Mouse (Mus musculus) liver, embryonic 11.5 days (tissue): ENCODE results near the gene Rpl36-ps4. TPM values are rescaled to one million over a fixed set of nuclear protein-coding genes. Genes with fewer than 3 reads are reported as not detected.

Source experiments
- ATAC-seq: fragments of 200-750 bp; cut with Nextera tagmentation; replicated peaks from 2 replicates; pipeline ENCODE4 v1.8.0; 2017; ENCODE audit warnings: moderate number of reproducible peaks, mild to moderate bottlenecking, moderate TSS enrichment, moderate library complexity; ENCODE audit not compliant: low FRiP score
- DNase-seq: peaks from one replicate; pipeline ENCODE4 v3.0.0-alpha.2; 2017; ENCODE audit warnings: low spot score
- H3K27ac ChIP-seq: fragments of 300-500 bp; sonication (generic); 2 replicates; pipeline ENCODE4 v1.5.1; 2014; ENCODE audit warnings: mild to moderate bottlenecking, low read depth, low read length, control low read depth
- H3K27me3 ChIP-seq: fragments of 300-500 bp; sonication (generic); replicated peaks from 2 replicates; pipeline ENCODE4 v1.6.1; 2014; ENCODE audit warnings: low read length, mixed read lengths; ENCODE audit not compliant: control insufficient read depth, insufficient read depth
- H3K36me3 ChIP-seq: fragments of 300-500 bp; sonication (generic); 2 replicates; pipeline ENCODE4 v1.6.1; 2014; ENCODE audit warnings: mild to moderate bottlenecking, low read length, moderate library complexity, mixed read lengths; ENCODE audit not compliant: control insufficient read depth, insufficient read depth
- H3K4me1 ChIP-seq: fragments of 300-500 bp; sonication (generic); replicated peaks from 2 replicates; pipeline ENCODE4 v1.6.1; 2014; ENCODE audit warnings: low read length, mixed read lengths; ENCODE audit not compliant: control insufficient read depth, insufficient read depth
- H3K4me2 ChIP-seq: fragments of 300-500 bp; sonication (generic); 2 replicates; pipeline ENCODE4 v1.6.1; 2014; ENCODE audit warnings: mild to moderate bottlenecking, control low read depth, moderate library complexity
- H3K4me3 ChIP-seq: fragments of 300-500 bp; sonication (generic); 2 replicates; pipeline ENCODE4 v1.5.1; 2014; ENCODE audit warnings: low read depth, low read length, control low read depth
- H3K9ac ChIP-seq: fragments of 300-500 bp; sonication (generic); 2 replicates; pipeline ENCODE4 v1.6.1; 2014; ENCODE audit warnings: low read depth, low read length, control low read depth
- H3K9me3 ChIP-seq: fragments of 300-500 bp; sonication (generic); 2 replicates; pipeline ENCODE4 v1.6.1; 2016; ENCODE audit warnings: low read length, inconsistent platforms, mixed read lengths; ENCODE audit not compliant: control insufficient read depth
- WGBS: fragments of 180-500 bp; shearing (Covaris S2); extraction: QIAGEN DNeasy Blood & Tissue Kit; methylation state at CpG from one replicate; pipeline ENCODE4 v1.1.7; 2014; 5-methylcytosine and 5-hydroxymethylcytosine counted together
- polyA plus RNA-seq: library from polyadenylated mRNA; unstranded; fragments of >200 nt; fragmentation: Nextera tagmentation; extraction: Ambion mirVana; gene quantifications from 2 replicates; pipeline ENCODE4 v1.2.1, GENCODE M21; 2014

Rpl36-ps4 gene
- polyA plus RNA-seq, 1 experiment from 2014 or later: not detected

GRCm38 (mm10) chr17:87878556-87879483 lies 42.0 kb upstream of the Rpl36-ps4 start:
- Histone ChIP-seq H3K4me1 (no peaks in the 10 kb centered on the region; the same call in 1 of the 2 replicates), H3K4me2 (no peak overlapping the region), H3K4me3 (no peak overlapping the region), H3K27me3 (no peaks in the 10 kb centered on the region), H3K9me3 (no peaks in the 10 kb centered on the region), H3K36me3 (no peaks in the 10 kb centered on the region), H3K27ac (no peak overlapping the region), H3K9ac (no peak overlapping the region)
- 73% methylated on average over 10 of the region's 10 CpGs for WGBS
- DNase-seq: peak; percentile 24
- ATAC-seq: no peak

- Histone ChIP-seq H3K9me3 (no peaks in the 10 kb centered on the region), H3K9ac (no peak overlapping the region), H3K4me2 (no peak overlapping the region), H3K27me3 (no peaks in the 10 kb centered on the region), H3K4me1 (no peaks in the 10 kb centered on the region; the same call in 1 of the 2 replicates), H3K27ac (no peak overlapping the region), H3K36me3 (no peaks in the 10 kb centered on the region), H3K4me3 (no peak overlapping the region)
- ATAC-seq (no peak), DNase-seq (peak; percentile 29)
- 74% methylated on average over 9 of the region's 9 CpGs for WGBS
Measured at GRCm38 (mm10) chr17:87879484-87880225, 41.1 kb upstream of the Rpl36-ps4 start.

- H3K27me3 ChIP-seq: no peaks in the 10 kb centered on the region
- no peaks in the 10 kb centered on the region for H3K36me3 ChIP-seq
- H3K4me2 ChIP-seq: no peak overlapping the region
- no peak overlapping the region for H3K27ac ChIP-seq
- DNase-seq (peak; percentile 48), ATAC-seq (peak; percentile 70)
- H3K4me3 ChIP-seq: no peak overlapping the region
- 3% methylated on average over 1 of the region's 1 CpGs for WGBS
- H3K9me3 ChIP-seq: no peaks in the 10 kb centered on the region
- H3K4me1 ChIP-seq: no peaks in the 10 kb centered on the region
- H3K9ac ChIP-seq: no peak overlapping the region
Measured at GRCm38 (mm10) chr17:87882594-87882993, 38.2 kb upstream of the Rpl36-ps4 start.

- Histone ChIP-seq H3K4me3 (no peak overlapping the region), H3K4me2 (no peak overlapping the region), H3K27me3 (no peaks in the 10 kb centered on the region), H3K36me3 (no peaks in the 10 kb centered on the region), H3K4me1 (no peaks in the 10 kb centered on the region), H3K27ac (no peak overlapping the region), H3K9me3 (no peaks in the 10 kb centered on the region), H3K9ac (no peak overlapping the region)
- ATAC-seq: no peak
- WGBS: 68% methylated on average over 6 of the region's 6 CpGs
- no peak for DNase-seq
Measured at GRCm38 (mm10) chr17:87897175-87897574, 23.6 kb upstream of the Rpl36-ps4 start.

GRCm38 (mm10) chr17:87900677-87901076 lies 20.1 kb upstream of the Rpl36-ps4 start:
- DNase-seq (no peak), ATAC-seq (no peak)
- no peaks in the 10 kb centered on the region for H3K27me3 ChIP-seq
- H3K4me3 ChIP-seq: no peak overlapping the region
- WGBS: 86% methylated on average over 4 of the region's 4 CpGs
- H3K36me3 ChIP-seq: no peaks in the 10 kb centered on the region
- H3K9me3 ChIP-seq: no peaks in the 10 kb centered on the region
- no peak overlapping the region for H3K4me2 ChIP-seq
- no peak overlapping the region for H3K9ac ChIP-seq
- H3K4me1 ChIP-seq: no peaks in the 10 kb centered on the region
- H3K27ac ChIP-seq: no peak overlapping the region

- H3K27ac ChIP-seq: no peak overlapping the region
- no peaks in the 10 kb centered on the region for H3K27me3 ChIP-seq
- H3K4me2 ChIP-seq: no peak overlapping the region
- H3K9me3 ChIP-seq: no peaks in the 10 kb centered on the region
- no peak overlapping the region for H3K9ac ChIP-seq
- H3K36me3 ChIP-seq: no peaks in the 10 kb centered on the region
- no peak for ATAC-seq
- peak; percentile 28 for DNase-seq
- no peaks in the 10 kb centered on the region for H3K4me1 ChIP-seq
- H3K4me3 ChIP-seq: no peak overlapping the region
- 66% methylated on average over 7 of the region's 7 CpGs for WGBS
Measured at GRCm38 (mm10) chr17:87901163-87901562, 19.6 kb upstream of the Rpl36-ps4 start.

- 44% methylated on average over 6 of the region's 6 CpGs for WGBS
- no peak overlapping the region for H3K4me3 ChIP-seq
- DNase-seq: peak; percentile 22
- no peak overlapping the region for H3K4me2 ChIP-seq
- no peak for ATAC-seq
- no peak overlapping the region for H3K27ac ChIP-seq
- no peaks in the 10 kb centered on the region for H3K27me3 ChIP-seq
- H3K36me3 ChIP-seq: no peaks in the 10 kb centered on the region
- H3K4me1 ChIP-seq: no peaks in the 10 kb centered on the region
- no peaks in the 10 kb centered on the region for H3K9me3 ChIP-seq
- H3K9ac ChIP-seq: no peak overlapping the region
Measured at GRCm38 (mm10) chr17:87903213-87903612, 17.6 kb upstream of the Rpl36-ps4 start.

GRCm38 (mm10) chr17:87903725-87904124 lies 17.1 kb upstream of the Rpl36-ps4 start:
- DNase-seq: peak; percentile 15
- H3K27ac ChIP-seq: no peak overlapping the region
- 88% methylated on average over 8 of the region's 8 CpGs for WGBS

More at GRCm38 (mm10) chr17:87903725-87904124, 17.1 kb upstream of the Rpl36-ps4 start:
- Histone ChIP-seq H3K36me3 (no peaks in the 10 kb centered on the region), H3K9ac (no peak overlapping the region), H3K4me3 (no peak overlapping the region), H3K27me3 (no peaks in the 10 kb centered on the region), H3K9me3 (no peaks in the 10 kb centered on the region), H3K4me2 (no peak overlapping the region), H3K4me1 (no peaks in the 10 kb centered on the region)
- no peak for ATAC-seq
